Mouse (Mus musculus) bone marrow, adult 2 months (tissue): ENCODE measurements around the gene Pacrg. TPM values are rescaled to one million over a fixed set of nuclear protein-coding genes. Genes with fewer than 3 reads are reported as not detected.

Source experiments
- H3K27ac ChIP-seq: fragments of 200-500 bp; 2 replicates; pipeline ENCODE4 v1.5.1; 2012; ENCODE audit warnings: low read depth, mild to moderate bottlenecking, control low read depth, inconsistent platforms, low read length; ENCODE audit not compliant: control insufficient read depth, poor library complexity, insufficient read depth
- H3K4me1 ChIP-seq: fragments of 200-500 bp; 2 replicates; pipeline ENCODE4 v1.6.1; 2011; ENCODE audit warnings: low read length; ENCODE audit not compliant: control insufficient read depth, insufficient read depth
- H3K4me3 ChIP-seq: fragments of 200-500 bp; replicated peaks from 2 replicates; pipeline ENCODE3; 2011; ENCODE audit warnings: mild to moderate bottlenecking, low read depth, low read length, control low read depth; ENCODE audit not compliant: control insufficient read depth
- CTCF ChIP-seq: fragments of 200-500 bp; IDR thresholded peaks from 2 replicates; pipeline ENCODE4 v1.5.1; 2011; ENCODE audit warnings: low read length, control low read depth; ENCODE audit not compliant: control insufficient read depth, insufficient read depth
- POLR2A ChIP-seq: fragments of 200-500 bp; IDR thresholded peaks from 2 replicates; pipeline ENCODE4 v1.6.1; 2011; ENCODE audit warnings: low read depth, mild to moderate bottlenecking, control low read depth, low read length, borderline replicate concordance; ENCODE audit not compliant: control insufficient read depth
- WGBS: fragments of 180-500 bp; shearing (Covaris S2); methylation state at CpG from one replicate; pipeline ENCODE4 v1.1.7; 2018; 5-methylcytosine and 5-hydroxymethylcytosine counted together
- polyA plus RNA-seq: library from polyadenylated mRNA; stranded (reverse); fragments of >200 nt; gene quantifications from 2 replicates; pipeline ENCODE4 v1.2.4, GENCODE M21; 2011; ENCODE audit warnings: low replicate concordance; ENCODE audit not compliant: missing spikeins, insufficient read depth, insufficient read length

Pacrg gene
- polyA plus RNA-seq, 1 experiment = not detected

- 62% methylated on average over 4 of the region's 4 CpGs for WGBS
- TF ChIP-seq CTCF (no peak), POLR2A (no peak)
- no peak overlapping the region for H3K27ac ChIP-seq
- H3K4me3 ChIP-seq = no peak overlapping the region
- no peaks in the 10 kb centered on the region for H3K4me1 ChIP-seq
Observed at GRCm38 (mm10) chr17:10732303-10733048, 107.6 kb downstream of the Pacrg start.

GRCm38 (mm10) chr17:10724853-10725252, 115.3 kb downstream of the Pacrg start:
- Histone ChIP-seq H3K27ac (no peak overlapping the region), H3K4me3 (no peak overlapping the region), H3K4me1 (no peaks in the 10 kb centered on the region; the same call in 1 of the 2 replicates)
- no peak for TF ChIP-seq CTCF
- TF ChIP-seq POLR2A = no peak
- WGBS = 31% methylated on average over 3 of the region's 3 CpGs

GRCm38 (mm10) chr17:10721562-10721961, 118.5 kb downstream of the Pacrg start:
- WGBS = 35% methylated on average over 1 of the region's 1 CpGs
- TF ChIP-seq POLR2A = no peak
- TF ChIP-seq CTCF = no peak
- H3K4me1 ChIP-seq = no peaks in the 10 kb centered on the region; the same call in 1 of the 2 replicates
- H3K4me3 ChIP-seq = no peak overlapping the region
- H3K27ac ChIP-seq = no peak overlapping the region

- no peak overlapping the region for H3K4me3 ChIP-seq
- no peak overlapping the region for H3K27ac ChIP-seq
- H3K4me1 ChIP-seq = no peaks in the 10 kb centered on the region
- TF ChIP-seq POLR2A (no peak), CTCF (no peak)
- 83% methylated on average over 1 of the region's 1 CpGs for whole genome bisulfite sequencing
Observed at GRCm38 (mm10) chr17:10717148-10717547, 123.0 kb downstream of the Pacrg start.

- Histone ChIP-seq H3K27ac (no peak overlapping the region), H3K4me1 (no peaks in the 10 kb centered on the region), H3K4me3 (no peak overlapping the region)
- 80% methylated on average over 6 of the region's 6 CpGs for WGBS
- TF ChIP-seq CTCF = no peak
- TF ChIP-seq POLR2A = no peak
Observed at GRCm38 (mm10) chr17:10702781-10703180, 137.3 kb downstream of the Pacrg start.

GRCm38 (mm10) chr17:10698041-10698440, 142.1 kb downstream of the Pacrg start:
- no peak for TF ChIP-seq CTCF
- no peak for TF ChIP-seq POLR2A
- Histone ChIP-seq H3K4me3 (no peak overlapping the region), H3K27ac (no peak overlapping the region), H3K4me1 (no peaks in the 10 kb centered on the region; the same call in 1 of the 2 replicates)
- 65% methylated on average over 8 of the region's 8 CpGs for WGBS

- H3K4me3 ChIP-seq = no peak overlapping the region
- TF ChIP-seq POLR2A = no peak
- no peak for TF ChIP-seq CTCF
- H3K27ac ChIP-seq = no peak overlapping the region
- no peaks in the 10 kb centered on the region; the same call in 1 of the 2 replicates for H3K4me1 ChIP-seq
Observed at GRCm38 (mm10) chr17:10695421-10695820, 144.7 kb downstream of the Pacrg start.

- TF ChIP-seq CTCF = no peak
- no peak for TF ChIP-seq POLR2A
- Histone ChIP-seq H3K27ac (no peak overlapping the region), H3K4me3 (no peak overlapping the region), H3K4me1 (no peaks in the 10 kb centered on the region; the same call in 1 of the 2 replicates)
- WGBS = 76% methylated on average over 4 of the region's 4 CpGs
Observed at GRCm38 (mm10) chr17:10677098-10677497, 163.0 kb downstream of the Pacrg start.
